Mouse (Mus musculus): ENCODE data around the gene Prcd.
"Not testable (repeated sequence)": the region's sequence is repeated elsewhere in the genome, so short reads cannot be mapped to it uniquely, and the experiment has no call there.

Prcd gene

DNA sequence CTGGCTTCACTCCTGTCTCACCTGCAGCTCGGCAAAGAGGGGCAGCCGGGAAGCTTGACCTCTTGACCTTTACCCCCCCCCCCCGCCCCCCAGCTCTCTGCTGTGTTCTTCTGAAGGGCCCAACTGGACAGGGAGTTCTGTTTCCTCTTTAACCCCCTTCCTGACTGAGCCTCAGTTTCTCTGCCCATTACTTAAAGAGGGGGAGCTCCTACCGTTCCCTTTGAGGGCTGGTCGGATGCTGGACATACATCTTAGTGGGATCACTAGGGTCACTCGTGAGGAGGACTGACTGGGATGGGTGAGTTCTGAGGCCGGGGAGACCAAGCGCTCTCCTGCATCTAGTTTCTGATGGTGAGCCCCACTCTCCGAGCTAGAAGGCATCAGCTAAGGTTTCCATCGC is at the start of gene Prcd:
Prcd (plus strand) TSS at position 301 of the 400 bp plus-strand sequence.
- no peak for DNase-seq (ENCODE audit: low spot score)

DNA sequence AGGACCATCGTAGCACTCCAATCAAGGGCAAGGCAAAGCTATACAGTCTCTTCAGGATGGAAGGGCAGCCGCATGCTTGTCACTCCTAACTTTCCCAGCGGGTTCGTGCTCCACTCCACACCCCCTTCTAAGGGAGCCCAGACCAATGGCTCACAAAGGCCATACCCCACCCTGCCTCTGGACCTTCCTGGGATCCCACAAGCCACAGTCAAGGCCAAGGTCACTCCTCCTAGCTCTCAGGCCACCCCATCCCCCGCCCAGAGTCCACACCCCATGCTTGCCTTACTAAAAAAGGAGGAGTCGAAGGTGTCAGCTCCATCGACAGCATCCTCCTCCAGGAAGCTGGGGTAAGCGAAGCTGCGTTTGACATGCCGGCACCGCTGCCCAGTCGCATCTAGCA is 49.2 kb upstream of the Prcd start:
- no peak for DNase-seq (ENCODE audit: low spot score)

DNA sequence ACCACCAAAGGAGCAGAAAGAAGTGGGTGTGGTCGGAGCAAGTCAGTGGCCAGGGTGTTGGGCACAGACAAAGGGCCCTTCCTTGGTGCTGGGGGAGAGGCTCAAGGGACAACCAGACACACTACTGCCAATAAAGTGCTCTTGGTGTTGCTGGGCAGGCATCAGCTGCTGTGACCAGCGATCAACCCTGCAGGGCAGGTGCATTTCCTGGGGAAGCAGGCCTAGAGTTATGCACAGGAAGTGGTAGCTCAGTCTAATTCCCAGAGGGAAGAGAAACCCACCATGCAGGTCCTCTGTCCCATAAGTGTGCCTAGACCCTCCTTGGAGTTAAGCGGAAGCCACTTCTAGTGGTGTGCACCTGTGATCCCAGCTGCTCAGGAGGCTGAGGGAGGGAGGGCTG is 45.6 kb upstream of the Prcd start:
- DNase-seq (ENCODE audit: low spot score) = no peak

- no peak for DNase-seq (ENCODE audit: low spot score)
Observed at GRCm38 (mm10) chr11:116609965-116610630, 43.2 kb upstream of the Prcd start.

DNA sequence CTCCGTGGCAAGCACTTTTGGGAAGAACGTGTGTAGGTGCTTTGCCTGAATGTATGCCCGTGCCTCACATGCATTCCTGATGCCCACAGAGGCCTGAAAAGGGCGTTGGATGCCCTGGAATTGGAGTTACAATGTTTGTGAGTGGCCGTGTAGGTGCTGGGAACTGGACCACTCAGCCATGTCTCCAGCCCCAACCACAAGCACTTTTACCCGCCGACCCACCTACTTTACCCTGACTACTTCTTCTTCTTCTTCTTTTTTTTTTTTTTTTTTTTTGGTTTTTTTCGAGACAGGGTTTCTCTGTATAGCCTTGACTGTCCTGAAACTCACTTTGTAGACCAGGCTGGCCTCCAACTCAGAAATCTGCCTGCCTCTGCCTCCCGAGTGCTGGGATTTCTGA is 42.2 kb upstream of the Prcd start:
- not testable (repeated sequence) for DNase-seq (ENCODE audit: low spot score)

GRCm38 (mm10) chr11:116611883-116612282 is 41.5 kb upstream of the Prcd start:
- no peak for DNase-seq (ENCODE audit: low spot score)

GRCm38 (mm10) chr11:116612554-116612953 is 40.8 kb upstream of the Prcd start:
- DNase-seq (ENCODE audit: low spot score) = no peak

DNA sequence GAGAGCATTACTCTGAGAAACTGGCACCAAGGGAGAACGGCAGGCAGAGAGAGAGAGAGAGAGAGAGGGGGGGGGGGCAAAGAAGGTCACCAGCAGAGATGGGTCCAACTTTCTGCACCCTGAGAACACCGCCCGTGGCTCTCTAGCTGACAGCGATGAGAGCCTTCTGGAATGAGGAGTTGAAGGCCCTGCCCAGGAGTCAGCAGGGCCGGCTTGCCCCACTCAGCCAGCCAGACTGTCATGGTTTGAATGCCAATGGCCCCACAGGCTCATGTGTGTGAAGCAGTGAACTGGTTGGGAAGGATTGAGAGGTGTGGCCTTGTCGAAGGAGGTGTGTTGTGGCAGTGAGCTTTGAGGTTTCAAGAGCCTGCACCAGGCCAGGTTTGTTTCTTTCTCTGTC is 40.1 kb upstream of the Prcd start:
- DNase-seq (ENCODE audit: low spot score) = no peak

GRCm38 (mm10) chr11:116615735-116616437 is 37.4 kb upstream of the Prcd start:
- DNase-seq (ENCODE audit: low spot score) = peak; percentile 69

- no peak for DNase-seq (ENCODE audit: low spot score)
Observed at GRCm38 (mm10) chr11:116616438-116617118, 36.8 kb upstream of the Prcd start.

GRCm38 (mm10) chr11:116617641-116618040 is 35.7 kb upstream of the Prcd start:
- no peak for DNase-seq (ENCODE audit: low spot score)

DNA sequence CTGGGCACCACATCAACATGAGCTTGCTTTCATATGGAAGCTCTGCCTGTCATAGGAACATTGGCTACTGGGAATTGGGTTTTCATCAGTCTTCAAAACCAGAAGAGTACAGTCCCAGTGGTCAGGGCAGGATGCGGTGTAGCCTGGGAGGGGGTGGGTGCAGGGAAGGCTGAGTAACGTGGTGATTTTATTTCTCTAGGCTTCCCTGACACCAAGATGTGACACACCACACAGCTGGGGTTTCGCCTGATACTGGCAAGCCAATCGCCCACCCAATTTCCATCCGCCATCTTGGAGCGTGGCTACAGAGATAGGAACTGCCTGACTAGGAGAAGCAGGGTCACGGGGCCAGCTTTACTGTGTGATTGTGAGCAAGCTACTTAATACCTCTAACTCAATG is 34.7 kb upstream of the Prcd start:
- no peak for DNase-seq (ENCODE audit: low spot score)

DNA sequence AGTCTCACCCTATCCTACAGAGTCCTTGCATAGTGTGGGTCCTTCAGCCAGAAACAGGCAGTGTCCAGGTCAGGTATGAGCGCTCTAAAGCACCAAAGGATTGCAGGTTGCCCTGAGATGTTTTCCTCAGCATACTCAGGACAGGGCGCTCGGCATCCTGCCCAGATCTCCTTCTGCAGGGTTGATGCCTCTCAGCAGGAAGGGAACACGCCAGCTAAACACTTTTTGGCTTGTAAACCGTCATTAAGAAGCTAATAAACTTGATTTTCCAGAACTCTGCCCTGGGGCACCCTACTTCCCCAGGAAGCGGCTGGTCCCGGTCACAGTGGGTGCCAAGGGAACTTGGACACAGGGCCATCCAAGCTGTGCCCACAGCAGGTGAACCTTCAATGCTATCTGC is 34.2 kb upstream of the Prcd start:
- no peak for DNase-seq (ENCODE audit: low spot score)

DNA sequence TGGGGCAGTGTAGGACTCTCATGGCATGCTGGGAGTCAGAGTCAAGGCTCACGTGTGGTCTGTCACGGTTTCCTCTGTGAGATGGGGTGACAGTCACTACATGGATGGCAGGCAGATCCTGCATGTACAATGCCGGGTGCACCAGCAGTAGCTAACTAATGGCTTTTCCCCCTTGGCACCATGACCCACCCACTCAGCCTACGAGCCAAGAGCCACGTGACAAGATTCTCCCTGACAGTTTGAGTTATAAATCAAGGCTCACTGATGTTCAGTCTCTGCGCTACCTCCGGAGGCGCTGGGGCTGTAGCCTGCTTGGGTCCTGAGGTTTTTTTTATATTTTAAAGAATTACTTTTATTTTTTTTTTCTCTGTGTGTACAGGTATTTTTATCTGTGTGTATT is 33.8 kb upstream of the Prcd start:
- DNase-seq (ENCODE audit: low spot score) = peak; percentile 32

DNA sequence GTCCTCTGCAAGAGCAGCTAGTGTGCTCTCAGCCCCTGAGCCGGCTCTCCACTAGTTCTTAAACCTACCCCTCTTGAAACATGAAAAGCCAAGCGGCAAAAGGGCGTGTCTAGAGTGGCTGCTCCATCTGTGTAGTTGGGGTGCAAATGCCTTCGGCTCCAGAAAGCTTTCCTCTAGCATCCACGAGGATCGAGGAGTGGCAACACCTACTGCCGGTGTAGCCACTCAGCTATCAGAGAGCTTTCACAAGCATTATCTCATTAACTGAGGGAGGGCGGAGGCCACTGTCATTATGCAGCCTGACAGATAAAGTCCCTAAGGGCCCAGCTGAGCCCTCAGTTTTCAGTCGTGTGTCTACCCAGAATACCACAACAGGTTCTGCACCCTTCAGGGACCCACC is 33.3 kb upstream of the Prcd start:
- DNase-seq (ENCODE audit: low spot score) = no peak

GRCm38 (mm10) chr11:116620559-116621253 is 32.6 kb upstream of the Prcd start:
- DNase-seq (ENCODE audit: low spot score) = no peak

DNA sequence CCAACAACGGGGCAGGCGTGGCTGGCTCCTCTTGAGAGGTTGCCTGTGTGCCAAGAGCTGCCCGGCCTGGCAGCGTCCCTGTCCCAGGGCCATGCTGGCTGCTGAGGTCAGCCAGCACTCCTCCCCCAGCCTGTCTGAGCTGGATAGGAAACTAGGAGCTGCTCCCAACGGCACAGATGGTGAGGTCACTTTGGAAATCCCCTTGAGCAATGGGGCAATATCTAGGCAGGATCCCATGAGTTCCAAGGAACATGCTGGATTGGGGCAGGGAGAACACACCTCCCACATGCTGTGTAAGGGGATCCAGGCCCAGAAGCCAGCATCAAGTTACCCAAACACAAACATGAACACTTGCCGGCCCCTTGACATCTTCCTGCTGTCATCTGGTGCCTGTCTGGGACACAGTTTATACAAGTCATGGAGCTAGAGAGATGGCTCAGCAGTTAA is 32.1 kb upstream of the Prcd start:
- no peak for DNase-seq (ENCODE audit: low spot score)

DNA sequence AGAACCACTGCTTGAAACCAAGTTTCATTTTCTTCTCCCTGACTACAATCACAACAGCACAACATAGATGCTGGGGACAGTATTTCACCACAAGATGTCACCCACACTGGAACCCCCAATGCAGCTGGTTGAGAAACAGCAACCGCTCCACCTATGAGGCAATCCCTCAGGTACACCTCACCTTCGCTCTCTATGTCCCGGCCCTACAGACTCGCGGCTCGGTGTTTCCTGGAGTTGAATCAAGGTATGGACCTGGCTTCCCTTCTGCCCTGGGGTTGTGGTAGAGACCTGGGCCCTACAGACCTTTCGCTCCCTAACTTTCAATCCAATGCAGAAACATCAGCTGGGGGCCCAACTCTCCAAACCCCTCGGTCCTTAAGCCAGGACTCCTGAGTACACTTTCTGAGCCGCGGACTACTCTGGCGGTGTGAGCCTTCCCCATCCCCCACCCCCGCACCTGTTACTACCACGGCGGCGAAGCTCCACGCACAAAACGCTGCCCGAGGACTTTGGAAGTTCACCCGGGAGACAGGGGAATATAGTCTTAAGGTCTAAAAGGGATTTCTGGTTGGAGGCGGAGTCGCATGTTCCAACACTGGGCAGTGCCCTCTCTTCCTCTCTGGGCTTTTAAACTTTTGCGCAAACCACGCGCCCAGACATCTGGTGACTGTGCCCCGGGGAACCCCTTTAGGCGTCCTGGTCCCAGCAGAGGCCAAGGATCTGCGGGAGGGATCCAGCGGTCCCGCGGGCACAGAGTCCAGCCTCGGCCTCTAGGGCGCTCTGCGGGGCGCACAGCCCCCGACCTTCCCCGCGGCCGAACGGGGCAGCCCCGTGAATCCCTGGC is 29.8 kb upstream of the Prcd start:
- no peak for DNase-seq (ENCODE audit: low spot score)

GRCm38 (mm10) chr11:116624131-116624832 is 29.1 kb upstream of the Prcd start:
- peak; percentile 86 for DNase-seq (ENCODE audit: low spot score)

DNA sequence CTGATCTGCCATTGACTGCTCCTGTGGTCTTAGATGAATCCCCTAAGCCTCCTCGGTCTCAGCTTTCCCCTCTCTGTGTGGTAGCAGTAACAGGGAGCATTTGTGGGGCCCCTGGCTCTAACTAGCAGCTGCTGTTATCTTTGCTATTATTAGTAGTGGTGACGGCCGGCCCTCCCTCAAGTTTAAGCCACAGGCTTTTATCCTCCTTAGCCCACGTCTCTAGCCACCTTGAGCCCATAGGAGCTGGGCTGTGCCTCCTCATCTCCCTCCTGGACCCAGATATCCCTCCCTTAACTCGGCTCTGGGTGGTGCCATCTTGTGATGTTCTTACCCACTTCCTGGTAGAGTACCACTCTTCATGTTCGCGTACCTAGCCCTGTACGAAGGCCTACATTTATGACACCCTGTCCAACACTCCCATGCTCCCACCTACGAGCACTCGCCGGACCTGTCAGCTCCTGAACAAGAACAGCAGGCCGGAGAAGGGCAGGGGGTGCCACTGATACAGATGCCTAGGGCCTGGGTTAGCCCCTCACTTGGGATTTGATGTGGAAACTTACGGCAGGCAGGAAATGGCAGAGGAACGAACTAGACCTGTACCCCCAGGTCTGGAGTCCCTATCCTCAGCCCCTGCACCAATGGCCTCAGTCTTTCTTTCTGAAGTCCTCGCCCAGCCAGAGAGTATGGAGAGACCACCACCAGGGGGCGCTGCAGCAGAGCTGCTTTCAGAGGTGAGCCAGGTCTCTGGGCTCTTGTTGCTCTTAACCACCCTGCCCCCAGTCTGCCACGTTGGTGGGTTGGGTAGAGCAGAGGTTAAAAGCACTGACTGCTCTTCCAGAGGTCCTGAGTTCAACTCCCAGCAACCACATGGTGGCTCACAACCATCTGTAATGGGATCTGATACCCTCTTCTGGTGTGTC is 28.0 kb upstream of the Prcd start:
- peak; percentile 69 for DNase-seq (ENCODE audit: low spot score)

Data from retina, embryonic 14.5 days (tissue).